Mouse (Mus musculus): Measurements from ENCODE around the gene Parpbp.

- no peak for TF ChIP-seq ZNF384 (IDR thresholded peaks at IDR 0.05; ENCODE audit: low read depth, low read length)
- TF ChIP-seq HCFC1 (IDR thresholded peaks at IDR 0.05; ENCODE audit: borderline replicate concordance, insufficient read depth, low read length): no peak
- TF ChIP-seq CHD2 (IDR thresholded peaks at IDR 0.05; ENCODE audit: low read depth, low read length): no peak
- no peak for TF ChIP-seq ZC3H11A (IDR thresholded peaks at IDR 0.05; ENCODE audit: borderline replicate concordance, low read depth, low read length)
These were observed 554 bp downstream of the Parpbp start for GRCm38 (mm10) chr10:88146187-88146586.

Data from ES-E14 (cell line).